Mouse (Mus musculus) midbrain, embryonic 13.5 days (tissue): ENCODE data around the gene Tpm1. TPM values are rescaled to one million over a fixed set of nuclear protein-coding genes. Genes with fewer than 3 reads are reported as not detected.

Experiments
- ATAC-seq: fragments of 200-750 bp; cut with Nextera tagmentation; 2 replicates; pipeline ENCODE4 v1.8.0; 2017; ENCODE audit warnings: mild to moderate bottlenecking, moderate TSS enrichment, moderate library complexity
- H3K27ac ChIP-seq: fragments of 300-500 bp; sonication (generic); 2 replicates; pipeline ENCODE4 v1.5.1; 2015; ENCODE audit warnings: inconsistent platforms, mild to moderate bottlenecking, moderate library complexity
- H3K27me3 ChIP-seq: fragments of 300-500 bp; sonication (generic); 2 replicates; pipeline ENCODE4 v1.6.1; 2015; ENCODE audit warnings: mild to moderate bottlenecking, inconsistent platforms
- H3K36me3 ChIP-seq: fragments of 300-500 bp; sonication (generic); 2 replicates; pipeline ENCODE4 v1.6.1; 2015; ENCODE audit warnings: mild to moderate bottlenecking, inconsistent platforms
- H3K4me1 ChIP-seq: fragments of 300-500 bp; sonication (generic); replicated peaks from 2 replicates; pipeline ENCODE4 v1.6.1; 2015; ENCODE audit warnings: inconsistent platforms
- H3K4me2 ChIP-seq: fragments of 300-500 bp; sonication (generic); replicated peaks from 2 replicates; pipeline ENCODE4 v1.6.1; 2015; ENCODE audit warnings: moderate library complexity, mild to moderate bottlenecking, inconsistent platforms
- H3K4me3 ChIP-seq: fragments of 300-500 bp; sonication (generic); replicated peaks from 2 replicates; pipeline ENCODE4 v1.5.1; 2015; ENCODE audit warnings: mild to moderate bottlenecking, inconsistent platforms
- H3K9ac ChIP-seq: fragments of 300-500 bp; sonication (generic); replicated peaks from 2 replicates; pipeline ENCODE4 v1.6.1; 2015; ENCODE audit warnings: mild to moderate bottlenecking, inconsistent platforms
- H3K9me3 ChIP-seq: fragments of 300-500 bp; sonication (generic); 2 replicates; pipeline ENCODE4 v1.6.1; 2016; ENCODE audit warnings: mild to moderate bottlenecking, inconsistent platforms
- WGBS: fragments of 180-500 bp; shearing (Covaris S2); methylation state at CpG from one replicate; pipeline ENCODE4 v1.1.7; 2015; 5-methylcytosine and 5-hydroxymethylcytosine counted together
- polyA plus RNA-seq: library from polyadenylated mRNA; unstranded; fragments of >200 nt; fragmentation: Nextera tagmentation; extraction: Ambion mirVana; gene quantifications from 2 replicates; pipeline ENCODE4 v1.2.1, GENCODE M21; 2015

Gene Tpm1
- polyA plus RNA-seq, 1 experiment from 2014 or later = 118 TPM

DNA sequence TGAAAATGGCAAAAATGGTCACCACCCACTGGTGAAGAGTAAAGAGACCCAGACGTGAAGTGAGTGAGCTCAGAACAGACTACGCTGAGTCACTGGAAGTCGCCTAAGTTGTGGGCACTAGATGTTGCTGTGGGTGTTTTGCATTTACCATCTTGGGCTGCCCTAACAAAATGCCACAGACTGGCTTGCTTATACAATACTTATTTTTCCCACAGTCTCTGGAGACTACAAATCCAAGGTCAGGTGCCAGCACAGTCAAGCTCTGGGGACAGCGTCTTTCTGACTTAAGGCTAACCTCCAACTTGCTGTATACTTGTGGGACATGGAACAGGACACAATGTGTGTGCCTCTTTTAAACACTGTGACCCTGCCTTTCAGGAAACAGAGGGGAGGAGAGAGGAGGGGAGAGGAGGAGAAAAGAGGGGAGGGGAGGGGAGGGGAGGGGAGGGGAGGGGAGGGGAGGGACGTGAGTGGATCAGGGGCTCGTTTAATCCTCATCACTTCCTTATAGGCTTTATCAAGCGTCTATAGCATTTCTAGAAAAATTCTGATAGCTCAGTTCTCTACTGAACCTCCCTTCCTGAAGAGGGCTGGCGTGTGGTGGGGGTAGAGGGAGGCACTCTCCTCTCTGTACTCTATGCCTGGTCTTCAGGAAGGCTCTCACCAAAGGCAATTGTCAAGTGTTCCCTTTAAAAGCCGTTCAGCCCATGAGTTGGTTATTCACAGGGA lies 58.0 kb downstream of the Tpm1 start:
- H3K36me3 ChIP-seq = no peaks in the 10 kb centered on the region
- H3K9me3 ChIP-seq = no peaks in the 10 kb centered on the region; the same call in 1 of the 2 replicates
- no peak overlapping the region for H3K27ac ChIP-seq
- no peaks in the 10 kb centered on the region for H3K27me3 ChIP-seq
- no peak overlapping the region for H3K4me3 ChIP-seq
- whole genome bisulfite sequencing = 61% methylated on average over 9 of the region's 9 CpGs
- H3K4me2 ChIP-seq = no peak overlapping the region
- ATAC-seq = no peak
- H3K4me1 ChIP-seq = no peaks in the 10 kb centered on the region; the same call in 1 of the 2 replicates
- no peak overlapping the region for H3K9ac ChIP-seq

DNA sequence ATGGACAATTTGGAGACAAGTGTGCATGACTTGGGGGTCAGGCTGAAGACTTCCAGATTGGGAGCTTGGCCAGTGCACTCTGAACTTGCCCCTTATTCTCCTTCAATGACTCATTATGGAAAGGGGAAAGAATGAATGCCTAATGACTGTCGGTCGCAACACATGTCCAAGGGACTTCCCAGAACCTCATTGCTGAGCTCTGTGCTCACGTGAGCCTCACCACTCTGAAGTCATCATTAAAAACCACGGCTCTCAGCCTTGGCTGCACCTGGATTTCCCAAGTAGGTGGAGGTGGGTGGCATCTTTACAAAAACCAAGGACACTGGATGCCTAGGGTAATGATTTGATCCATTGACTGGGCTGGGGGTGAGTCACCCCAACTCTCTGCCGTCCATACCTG lies 59.2 kb downstream of the Tpm1 start:
- ATAC-seq = no peak
- H3K4me2 ChIP-seq = no peak overlapping the region
- no peaks in the 10 kb centered on the region for H3K36me3 ChIP-seq
- H3K9me3 ChIP-seq = no peaks in the 10 kb centered on the region; the same call in 1 of the 2 replicates
- H3K27ac ChIP-seq = no peak overlapping the region
- WGBS = 94% methylated on average over 5 of the region's 5 CpGs
- no peak overlapping the region for H3K4me3 ChIP-seq
- H3K9ac ChIP-seq = no peak overlapping the region
- no peaks in the 10 kb centered on the region for H3K27me3 ChIP-seq
- no peaks in the 10 kb centered on the region; the same call in 1 of the 2 replicates for H3K4me1 ChIP-seq

DNA sequence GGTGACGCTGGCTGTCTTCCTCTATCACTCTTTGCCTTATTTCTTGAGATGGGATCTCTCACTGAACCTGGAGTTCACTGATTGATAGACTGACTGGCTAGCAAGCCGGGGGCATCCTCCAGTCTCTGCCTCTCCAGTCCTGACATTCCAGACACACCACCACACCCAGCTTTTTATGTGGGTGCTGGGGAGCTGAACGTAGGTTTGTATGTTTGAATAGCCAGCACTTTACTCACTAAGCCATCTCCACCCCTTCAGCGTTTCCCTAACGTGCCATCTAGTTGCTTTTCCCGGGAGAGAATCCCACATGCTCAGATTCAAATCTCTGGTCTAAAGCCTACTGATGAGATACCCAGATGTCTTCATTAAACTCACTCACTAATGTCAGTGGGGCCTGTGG lies 59.6 kb downstream of the Tpm1 start:
- Histone ChIP-seq H3K4me3 (no peak overlapping the region), H3K9me3 (no peaks in the 10 kb centered on the region; the same call in 1 of the 2 replicates), H3K4me2 (no peak overlapping the region), H3K27me3 (no peaks in the 10 kb centered on the region), H3K36me3 (no peaks in the 10 kb centered on the region), H3K4me1 (no peaks in the 10 kb centered on the region; the same call in 1 of the 2 replicates), H3K27ac (no peak overlapping the region), H3K9ac (no peak overlapping the region)
- no peak for ATAC-seq
- 70% methylated on average over 6 of the region's 6 CpGs for WGBS

DNA sequence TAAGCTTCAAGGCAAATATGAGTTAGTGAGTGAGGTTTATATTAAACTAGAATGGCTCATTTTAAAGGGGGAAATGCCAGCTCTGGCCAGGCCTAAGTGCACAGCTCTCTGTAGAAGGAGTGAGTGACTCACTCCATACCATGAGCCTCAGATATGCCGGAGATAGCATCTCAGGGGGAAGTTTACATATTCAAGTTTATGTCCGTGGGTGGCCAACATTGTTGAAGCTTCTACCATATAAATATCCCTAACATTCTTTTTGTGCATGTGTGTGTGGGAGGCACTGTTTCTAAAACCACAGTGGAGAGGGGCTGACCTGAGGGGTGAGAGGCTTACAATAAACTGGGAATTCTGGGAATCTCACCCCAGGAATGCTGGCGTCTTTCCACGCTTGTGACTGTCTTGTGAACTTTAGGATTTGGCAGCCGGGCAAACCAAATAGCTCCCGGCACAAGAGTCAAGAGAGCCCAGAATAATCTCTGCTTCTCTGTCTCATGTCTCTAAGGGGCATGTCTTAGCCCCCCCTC lies 60.3 kb downstream of the Tpm1 start:
- WGBS = 52% methylated on average over 6 of the region's 6 CpGs
- no peak overlapping the region for H3K4me2 ChIP-seq
- H3K4me3 ChIP-seq = no peak overlapping the region
- no peaks in the 10 kb centered on the region for H3K27me3 ChIP-seq
- H3K4me1 ChIP-seq = no peaks in the 10 kb centered on the region; the same call in 1 of the 2 replicates
- H3K9me3 ChIP-seq = no peaks in the 10 kb centered on the region; the same call in 1 of the 2 replicates
- no peak for ATAC-seq
- no peak overlapping the region for H3K9ac ChIP-seq
- H3K36me3 ChIP-seq = no peaks in the 10 kb centered on the region
- no peak overlapping the region for H3K27ac ChIP-seq

DNA sequence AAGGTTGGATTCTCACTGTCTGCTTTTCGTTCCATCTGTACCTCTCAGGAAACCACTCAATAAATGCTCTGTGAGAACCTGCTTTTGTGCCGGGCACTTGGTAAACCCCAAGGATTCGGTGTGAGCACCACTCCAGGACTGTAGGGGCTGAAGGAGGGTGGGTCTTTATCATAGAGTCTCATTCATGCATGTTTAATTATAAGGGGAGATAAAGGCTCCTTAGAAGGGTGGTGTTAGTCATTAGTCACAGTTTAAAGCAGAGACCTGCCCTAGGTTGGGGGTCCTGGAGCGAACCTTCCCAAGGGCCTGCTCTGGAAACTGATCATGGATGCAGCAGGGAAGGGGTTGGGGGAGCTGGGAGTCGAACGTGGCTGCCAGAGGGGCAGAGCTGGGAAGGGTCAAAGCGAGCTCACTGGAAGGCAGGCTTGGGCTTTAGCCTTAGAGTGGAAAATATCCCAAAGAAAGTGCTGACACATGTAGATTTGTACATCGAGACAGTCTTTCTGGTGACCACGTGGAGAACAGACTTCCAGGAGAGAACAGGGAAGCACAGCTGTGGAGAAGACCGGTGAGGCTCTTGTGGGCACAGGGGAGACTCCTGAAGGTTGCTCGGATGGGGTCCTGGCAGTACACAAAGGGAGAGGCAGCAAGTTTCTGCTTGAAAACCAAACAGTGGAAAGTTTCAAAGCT lies 60.9 kb downstream of the Tpm1 start:
- no peak for ATAC-seq
- Histone ChIP-seq H3K36me3 (no peaks in the 10 kb centered on the region), H3K27me3 (no peaks in the 10 kb centered on the region), H3K4me2 (no peak overlapping the region), H3K9ac (no peak overlapping the region), H3K4me1 (no peaks in the 10 kb centered on the region; the same call in 1 of the 2 replicates), H3K9me3 (no peaks in the 10 kb centered on the region; the same call in 1 of the 2 replicates), H3K4me3 (no peak overlapping the region), H3K27ac (no peak overlapping the region)
- 64% methylated on average over 11 of the region's 11 CpGs for WGBS

DNA sequence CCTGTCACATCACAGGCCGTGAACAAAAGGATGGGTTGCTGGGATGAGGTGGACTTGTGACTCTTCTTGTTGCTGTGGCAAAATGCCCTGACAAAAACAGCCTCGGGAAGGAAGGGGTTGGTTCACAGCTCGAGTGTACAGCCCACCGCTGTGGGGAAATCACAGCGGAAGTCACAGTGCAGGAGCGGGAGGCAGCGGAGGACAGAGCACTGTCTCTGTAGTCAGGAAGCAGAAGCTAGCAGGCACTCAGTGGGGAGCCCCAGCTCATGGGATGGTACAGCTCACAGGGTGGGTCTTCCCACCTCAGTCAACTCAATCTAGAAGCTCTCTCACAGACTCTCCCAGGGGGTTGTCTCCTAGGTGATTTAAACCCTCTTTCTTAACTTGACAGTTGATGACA lies 63.8 kb downstream of the Tpm1 start:
- H3K27me3 ChIP-seq = no peaks in the 10 kb centered on the region
- H3K9ac ChIP-seq = no peak overlapping the region
- H3K4me2 ChIP-seq = no peak overlapping the region
- WGBS = 78% methylated on average over 7 of the region's 7 CpGs
- H3K9me3 ChIP-seq = no peaks in the 10 kb centered on the region
- no peak for ATAC-seq
- no peak overlapping the region for H3K4me3 ChIP-seq
- no peaks in the 10 kb centered on the region for H3K36me3 ChIP-seq
- H3K4me1 ChIP-seq = no peaks in the 10 kb centered on the region; the same call in 1 of the 2 replicates
- H3K27ac ChIP-seq = no peak overlapping the region

DNA sequence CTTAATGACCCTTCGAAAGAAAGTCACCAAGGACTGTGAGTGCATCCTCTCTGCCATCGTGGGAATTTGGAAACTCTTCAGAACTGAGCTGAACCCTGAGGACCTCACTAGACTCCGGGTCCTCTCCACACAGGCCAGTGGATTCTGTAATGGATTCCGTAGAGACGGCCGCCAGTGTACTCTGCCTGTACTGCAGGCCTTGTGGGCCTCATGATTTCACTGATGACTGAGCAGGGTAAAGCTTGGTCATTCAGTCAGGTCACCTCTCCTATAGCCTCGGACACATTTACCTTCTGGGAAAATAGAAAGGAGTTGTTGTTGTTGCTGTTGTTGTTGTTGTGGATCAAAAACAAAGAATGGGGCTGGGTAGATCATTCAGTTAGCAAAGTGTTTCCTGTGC lies 67.1 kb downstream of the Tpm1 start:
- ATAC-seq = no peak
- Histone ChIP-seq H3K36me3 (no peaks in the 10 kb centered on the region), H3K4me2 (no peak overlapping the region), H3K4me3 (no peak overlapping the region), H3K9ac (no peak overlapping the region), H3K27ac (no peak overlapping the region), H3K4me1 (no peaks in the 10 kb centered on the region), H3K27me3 (no peaks in the 10 kb centered on the region), H3K9me3 (no peaks in the 10 kb centered on the region)
- WGBS = 77% methylated on average over 7 of the region's 7 CpGs

DNA sequence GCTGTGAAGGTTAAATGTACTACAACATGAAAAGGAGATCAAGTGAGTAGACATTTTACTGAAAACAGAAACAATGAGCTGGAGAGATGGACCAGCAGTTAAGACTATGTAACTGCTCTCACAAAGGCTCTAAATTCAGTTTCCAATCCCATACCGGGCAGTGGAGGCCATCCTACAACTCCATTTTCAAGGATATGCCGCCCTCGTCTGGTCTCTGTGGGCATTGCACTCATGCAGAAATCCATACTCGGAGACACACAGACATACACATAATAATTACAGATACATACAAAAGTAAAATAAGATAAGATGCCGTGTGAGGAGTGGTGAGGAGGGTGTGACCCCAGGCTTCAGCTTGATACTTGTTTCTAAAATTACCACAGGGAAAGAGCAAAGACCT lies 68.7 kb downstream of the Tpm1 start:
- H3K27me3 ChIP-seq = no peaks in the 10 kb centered on the region
- H3K9ac ChIP-seq = no peak overlapping the region
- no peaks in the 10 kb centered on the region for H3K9me3 ChIP-seq
- ATAC-seq = no peak
- no peak overlapping the region for H3K27ac ChIP-seq
- WGBS = 13% methylated on average over 5 of the region's 5 CpGs
- no peaks in the 10 kb centered on the region for H3K36me3 ChIP-seq
- no peak overlapping the region for H3K4me2 ChIP-seq
- H3K4me3 ChIP-seq = no peak overlapping the region
- peaks cover 6% of the 10 kb centered on the region for H3K4me1 ChIP-seq

DNA sequence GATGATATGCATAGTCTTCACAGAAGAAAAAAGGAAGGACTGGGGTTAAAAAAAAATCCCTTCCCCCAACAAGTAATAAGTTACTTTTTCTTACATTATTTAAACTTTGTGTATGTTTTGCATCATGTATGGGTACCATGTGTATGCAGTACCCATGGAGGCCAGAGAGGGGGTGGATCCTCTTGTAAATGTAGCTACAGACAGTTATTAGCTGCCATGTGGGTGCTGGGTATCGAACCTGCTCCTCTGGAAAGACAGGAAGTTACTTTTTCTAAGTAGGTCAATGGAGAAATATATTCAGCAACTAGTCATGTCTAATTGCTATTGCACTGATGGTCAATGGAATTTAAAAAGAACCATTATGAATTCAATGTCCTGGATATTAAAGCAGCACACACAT lies 70.7 kb downstream of the Tpm1 start:
- ATAC-seq = no peak

DNA sequence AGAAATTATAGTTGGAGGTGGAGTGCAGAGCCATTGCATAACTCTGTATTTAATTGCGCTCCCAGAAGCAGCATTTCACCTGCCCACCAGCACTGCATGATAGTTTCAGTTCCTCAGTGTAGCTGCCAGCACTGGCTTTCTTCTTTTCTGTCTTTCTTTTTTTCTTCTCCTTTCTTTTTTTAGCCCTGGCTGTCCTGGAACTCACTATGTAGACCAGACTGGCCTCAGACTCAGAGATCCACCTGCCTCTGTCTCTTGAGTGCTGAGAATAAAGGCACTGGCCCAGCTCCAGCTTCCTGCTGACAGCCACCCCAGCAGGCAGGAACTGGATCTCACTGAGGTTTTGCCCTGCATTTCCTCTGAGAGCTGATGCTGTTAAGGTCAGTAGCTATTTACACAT lies 71.2 kb downstream of the Tpm1 start:
- Histone ChIP-seq H3K9me3 (no peaks in the 10 kb centered on the region), H3K27me3 (no peaks in the 10 kb centered on the region), H3K4me2 (no peak overlapping the region), H3K27ac (no peak overlapping the region), H3K4me1 (peaks cover 8% of the 10 kb centered on the region), H3K36me3 (no peaks in the 10 kb centered on the region), H3K4me3 (no peak overlapping the region), H3K9ac (no peak overlapping the region)
- no peak for ATAC-seq
- WGBS = 88% methylated on average over 1 of the region's 1 CpGs

More for the DNA sequence above, 70.7 kb downstream of the Tpm1 start:
- Histone ChIP-seq H3K4me1 (peaks cover 8% of the 10 kb centered on the region), H3K4me3 (no peak overlapping the region), H3K36me3 (no peaks in the 10 kb centered on the region), H3K9ac (no peak overlapping the region), H3K27me3 (no peaks in the 10 kb centered on the region), H3K4me2 (no peak overlapping the region), H3K27ac (no peak overlapping the region), H3K9me3 (no peaks in the 10 kb centered on the region)
- 77% methylated on average over 1 of the region's 1 CpGs for whole genome bisulfite sequencing

DNA sequence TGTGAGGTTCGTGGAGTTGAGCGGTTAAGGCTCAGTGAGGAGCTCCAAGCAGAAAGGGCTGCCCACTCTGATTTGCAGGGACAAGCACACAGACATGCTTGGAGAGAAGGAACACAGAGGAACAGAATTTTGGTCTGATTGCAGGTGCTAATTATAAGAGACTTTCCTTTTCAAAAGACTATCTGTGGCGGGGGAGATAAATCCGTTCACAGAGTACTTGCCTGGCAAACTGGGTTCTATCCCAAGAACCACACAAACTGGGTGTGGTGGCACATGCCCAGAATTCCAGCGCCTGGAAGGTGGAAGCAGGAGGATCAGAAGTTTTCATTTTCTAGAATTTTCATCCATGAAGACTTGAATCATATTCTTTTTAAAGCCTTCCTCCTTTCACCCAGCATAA lies 72.1 kb downstream of the Tpm1 start:
- Histone ChIP-seq H3K27me3 (no peaks in the 10 kb centered on the region), H3K9ac (no peak overlapping the region), H3K9me3 (no peaks in the 10 kb centered on the region), H3K36me3 (no peaks in the 10 kb centered on the region), H3K4me1 (peaks cover 8% of the 10 kb centered on the region), H3K4me3 (no peak overlapping the region), H3K27ac (no peak overlapping the region), H3K4me2 (no peak overlapping the region)
- 78% methylated on average over 5 of the region's 5 CpGs for WGBS
- ATAC-seq = no peak

DNA sequence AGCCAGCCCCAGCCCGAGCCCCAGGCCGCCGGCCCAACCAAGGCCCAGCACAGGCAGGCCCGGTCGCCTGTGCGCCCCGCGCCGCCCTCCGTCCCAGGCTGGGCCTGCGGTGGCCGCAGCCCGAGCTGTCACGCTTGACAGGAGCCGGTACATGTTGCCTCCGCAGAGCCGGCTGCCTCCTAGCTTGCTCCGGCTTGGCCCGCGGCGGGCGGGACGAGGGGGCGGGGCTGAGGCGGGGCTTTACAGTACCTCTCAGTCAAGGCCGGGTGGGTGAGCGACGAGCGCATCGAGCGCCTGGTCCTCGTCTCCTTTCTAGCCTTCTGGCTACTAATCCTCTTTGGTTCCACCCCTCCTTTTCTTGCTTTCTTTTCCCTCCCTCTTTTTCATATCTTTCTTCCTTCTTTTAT lies 74.0 kb downstream of the Tpm1 start, which contains the start of gene Lactb:
Gene Lactb (minus strand): TSS at position 246 of the 407 bp plus-strand sequence.
- WGBS = 0% methylated on average over 20 of the region's 32 CpGs
- Histone ChIP-seq H3K4me3 (peak within 1 kb of the TSS; percentile 94), H3K27ac (peak within 1 kb of the TSS; percentile 92), H3K36me3 (peaks cover 8% of the 10 kb centered on the region), H3K9ac (peak within 1 kb of the TSS; percentile 86), H3K27me3 (no peaks in the 10 kb centered on the region), H3K9me3 (no peaks in the 10 kb centered on the region), H3K4me1 (peaks cover 8% of the 10 kb centered on the region), H3K4me2 (peak within 1 kb of the TSS; percentile 66)
- peak; percentile 98 for ATAC-seq
